ENCODE assay signal across 8 mouse cellular contexts in the genomic region with DNA sequence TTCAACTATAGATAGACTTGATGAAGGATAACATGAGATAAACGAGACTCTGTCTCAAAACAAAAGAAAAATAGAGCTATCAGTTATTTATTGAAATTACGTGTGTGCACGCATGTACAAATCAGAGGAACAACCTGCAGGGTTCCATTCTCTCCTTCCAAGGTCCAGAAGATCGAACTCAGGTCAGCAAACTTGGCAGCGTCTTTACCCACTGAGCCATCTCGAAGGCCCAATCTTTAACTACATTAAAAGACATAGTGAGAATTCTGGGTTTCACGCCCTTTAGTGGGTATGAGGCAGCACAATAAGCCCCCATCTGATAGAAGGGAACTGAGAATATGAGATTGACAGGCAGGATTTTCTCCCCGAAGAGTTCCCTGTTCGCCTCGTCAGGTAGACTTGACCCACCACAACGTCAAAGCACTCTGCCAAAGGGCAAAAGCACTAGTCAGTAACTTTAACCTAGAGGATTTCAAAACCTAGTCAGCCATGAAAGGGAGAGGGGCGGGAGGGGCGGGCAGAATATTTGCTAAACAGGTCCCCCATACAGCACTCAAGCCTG. TPM values are rescaled to one million over a fixed set of nuclear protein-coding genes. Genes with fewer than 3 reads are reported as not detected.
DNase-seq lines count a peak whose midpoint lies in the region; ATAC-seq and TF ChIP-seq lines count a peak whose summit lies in the region.

No protein-coding gene starts in this region.

- WGBS in cerebellum, adult 2 months: 65% methylated on average over 13 of the region's 13 CpGs
- 47% methylated on average over 13 of the region's 13 CpGs for WGBS in embryonic facial prominence, embryonic 11.5 days
- 55% methylated on average over 13 of the region's 13 CpGs for WGBS in intestine, postnatal 0 days
- WGBS in midbrain, embryonic 10.5 days: 43% methylated on average over 13 of the region's 13 CpGs

- TF ChIP-seq CTCF in cerebellum, adult 2 months (IDR thresholded peaks at IDR 0.05; ENCODE audit: borderline replicate concordance, insufficient read depth, low read depth, low read length): no peak
- no peak for TF ChIP-seq CTCF in intestine, postnatal 0 days (IDR thresholded peaks at IDR 0.05; ENCODE audit: low read depth)

- no peak for ATAC-seq in embryonic facial prominence, embryonic 11.5 days (replicated peaks; ENCODE audit: insufficient number of reproducible peaks, low FRiP score, low TSS enrichment, low read depth)
- no peak for ATAC-seq in intestine, postnatal 0 days

- no peak overlapping the region for H3K27ac ChIP-seq in cerebellum, adult 2 months (ENCODE audit: insufficient read depth, low read length)
- H3K27ac ChIP-seq in embryonic facial prominence, embryonic 11.5 days (replicated peaks; ENCODE audit: low read depth, low read length): no peak overlapping the region
- no peak overlapping the region for H3K27ac ChIP-seq in intestine, postnatal 0 days (ENCODE audit: low read depth, low read length)
- H3K27ac ChIP-seq in midbrain, embryonic 10.5 days (replicated peaks): peak overlapping the region; percentile 93

- H3K9ac ChIP-seq in embryonic facial prominence, embryonic 11.5 days (replicated peaks; ENCODE audit: low read length): peak overlapping the region; percentile 78
- no peak overlapping the region for H3K9ac ChIP-seq in intestine, postnatal 0 days (ENCODE audit: low read depth, low read length)

- DNase-seq in cerebellum, adult 2 months: no peak
- DNase-seq in cerebellum, postnatal 25 days: no peak
- no peak for DNase-seq in embryonic facial prominence, embryonic 11.5 days (ENCODE audit: low spot score)
- no peak for DNase-seq in midbrain, embryonic 10.5 days (ENCODE audit: low spot score)
- no peak for DNase-seq in gastrocnemius, adult 8-10 months (ENCODE audit: low spot score in 2 of 2)
- no peak for DNase-seq in adrenal gland, postnatal 10 days
- no peak for DNase-seq in frontal cortex, postnatal 25 days (ENCODE audit: low spot score in 2 of 2)

- H3K9me3 ChIP-seq in embryonic facial prominence, embryonic 11.5 days (replicated peaks; ENCODE audit: control insufficient read depth, low read length): no peaks in the 10 kb centered on the region
- H3K9me3 ChIP-seq in intestine, postnatal 0 days (ENCODE audit: control insufficient read depth): no peaks in the 10 kb centered on the region
- no peaks in the 10 kb centered on the region for H3K9me3 ChIP-seq in midbrain, embryonic 10.5 days (replicated peaks)

- no peaks in the 10 kb centered on the region for H3K36me3 ChIP-seq in embryonic facial prominence, embryonic 11.5 days (replicated peaks; ENCODE audit: control insufficient read depth, insufficient read depth, low read depth, low read length)
- H3K36me3 ChIP-seq in intestine, postnatal 0 days (ENCODE audit: control insufficient read depth, insufficient read depth): no peaks in the 10 kb centered on the region
- no peaks in the 10 kb centered on the region for H3K36me3 ChIP-seq in midbrain, embryonic 10.5 days

- H3K4me2 ChIP-seq in embryonic facial prominence, embryonic 11.5 days (ENCODE audit: low read depth, low read length): peak overlapping the region; percentile 92
- H3K4me2 ChIP-seq in intestine, postnatal 0 days (replicated peaks; ENCODE audit: low read depth): peak overlapping the region; percentile 95

- peak overlapping the region; percentile 80 for H3K4me3 ChIP-seq in cerebellum, adult 2 months (replicated peaks; ENCODE audit: insufficient read depth, low read depth, low read length)
- H3K4me3 ChIP-seq in embryonic facial prominence, embryonic 11.5 days (ENCODE audit: low read depth, low read length): peak overlapping the region; percentile 78
- H3K4me3 ChIP-seq in intestine, postnatal 0 days (ENCODE audit: low read depth, low read length): peak overlapping the region; percentile 74
- H3K4me3 ChIP-seq in midbrain, embryonic 10.5 days: peak overlapping the region; percentile 84

- peaks cover 6% of the 10 kb centered on the region for H3K4me1 ChIP-seq in cerebellum, adult 2 months (ENCODE audit: control insufficient read depth, insufficient read depth, low read length)
- H3K4me1 ChIP-seq in embryonic facial prominence, embryonic 11.5 days (ENCODE audit: control insufficient read depth, insufficient read depth, low read length): no peaks in the 10 kb centered on the region
- H3K4me1 ChIP-seq in intestine, postnatal 0 days (replicated peaks; ENCODE audit: control insufficient read depth, insufficient read depth, low read length): peaks cover 4% of the 10 kb centered on the region; the same call in 1 of the 2 replicates
- peaks cover 41% of the 10 kb centered on the region for H3K4me1 ChIP-seq in midbrain, embryonic 10.5 days

- TF ChIP-seq POLR2A in cerebellum, adult 2 months (IDR thresholded peaks at IDR 0.05; ENCODE audit: borderline replicate concordance, insufficient read depth, low read length): no peak

- no peaks in the 10 kb centered on the region for H3K27me3 ChIP-seq in cerebellum, adult 2 months (ENCODE audit: control insufficient read depth, insufficient read depth, low read length)
- no peaks in the 10 kb centered on the region for H3K27me3 ChIP-seq in embryonic facial prominence, embryonic 11.5 days (ENCODE audit: control insufficient read depth, insufficient read depth, low read length)
- no peaks in the 10 kb centered on the region for H3K27me3 ChIP-seq in intestine, postnatal 0 days (replicated peaks; ENCODE audit: control insufficient read depth, insufficient read depth, low read length)
- H3K27me3 ChIP-seq in midbrain, embryonic 10.5 days (ENCODE audit: low read depth, poor library complexity, severe bottlenecking): peaks cover 4% of the 10 kb centered on the region; the same call in 1 of the 2 replicates

RNA-seq across cellular contexts. Expression of a gene that starts 1.1 kb away (rescaled TPM):
- 34.5 and 35.6 TPM in 2 replicates for polyA plus RNA-seq in cerebellum, adult 2 months (2012; rRNA removed)
- polyA plus RNA-seq in embryonic facial prominence, embryonic 11.5 days (2014; fragmentation: Nextera tagmentation; extraction: Ambion mirVana): 8.4 and 9.2 TPM in 2 replicates
- 24.1 and 31.3 TPM in 2 replicates for polyA plus RNA-seq in intestine, postnatal 0 days (2015; fragmentation: Nextera tagmentation; extraction: Ambion mirVana)
- 10.1 and 12.8 TPM in 2 replicates for polyA plus RNA-seq in midbrain, embryonic 10.5 days (2016; fragmentation: Nextera tagmentation; extraction: Ambion mirVana)
- 10 to 100 TPM; 41.7 to 54.5 (median 50.6) TPM for total RNA-seq in gastrocnemius, adult 8-10 months (2022)
- total RNA-seq in adrenal gland, postnatal 10 days (2021): 10 to 100 TPM; 14.0 to 19.7 TPM
